Comparison of ENCODE assay signal across 8 mouse cellular contexts in the genomic region with DNA sequence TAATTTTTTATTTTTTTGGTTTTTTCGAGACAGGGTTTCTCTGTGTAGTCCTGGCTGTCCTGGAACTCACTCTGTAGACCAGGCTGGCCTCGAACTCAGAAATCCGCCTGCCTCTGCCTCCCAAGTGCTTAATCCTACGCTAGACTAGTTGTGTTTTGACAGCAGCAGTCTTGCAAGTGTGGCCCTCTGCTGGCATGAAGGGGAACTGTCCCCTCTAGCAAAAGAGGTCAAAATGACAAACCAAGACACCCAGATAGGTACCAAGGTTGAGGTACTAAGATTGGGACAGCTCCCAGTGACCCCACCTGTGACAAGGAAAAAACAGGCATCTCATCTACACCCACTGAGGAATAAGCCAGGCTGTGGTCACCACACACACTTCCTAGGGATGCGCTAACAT. TPM values are rescaled to one million over a fixed set of nuclear protein-coding genes. Genes with fewer than 3 reads are reported as not detected.
DNase-seq lines count a peak whose midpoint lies in the region; ATAC-seq and TF ChIP-seq lines count a peak whose summit lies in the region.
"Not testable (repeated sequence)": the region's sequence is repeated elsewhere in the genome, so short reads cannot be mapped to it uniquely, and the experiment has no call there.

No protein-coding gene starts in this region.

- WGBS in heart, postnatal 0 days: 89% methylated on average over 5 of the region's 5 CpGs

- H3K27ac ChIP-seq in cortical plate, adult 2 months (ENCODE audit: insufficient read depth, low read length); heart, postnatal 0 days (ENCODE audit: low read depth): not testable (repeated sequence)

- not testable (repeated sequence) for ATAC-seq in heart, postnatal 0 days (ENCODE audit: insufficient read depth, low read depth)

- not testable (repeated sequence) for H3K9ac ChIP-seq in heart, postnatal 0 days (replicated peaks; ENCODE audit: low read depth, low read length)

- not testable (repeated sequence) for TF ChIP-seq POLR2A in cortical plate, adult 2 months (IDR thresholded peaks at IDR 0.05; ENCODE audit: extremely low read depth, insufficient read depth, low read length)

- not testable (repeated sequence) for H3K27me3 ChIP-seq in heart, postnatal 0 days (ENCODE audit: control insufficient read depth, insufficient read depth, low read length)

- DNase-seq in CD4-positive helper T cell, adult 2 months (ENCODE audit: low read depth, low spot score): peak; percentile 59
- DNase-seq in WW6 (ENCODE audit: low read depth, low spot score): peak; percentile 47
- DNase-seq in heart, postnatal 0 days (ENCODE audit: low spot score): not testable (repeated sequence)
- peak; percentile 48 to 50 for DNase-seq in kidney, postnatal 4 days
- peak; percentile 39 for DNase-seq in lung, postnatal 25 days (ENCODE audit: low spot score)
- DNase-seq in spleen, adult 12 weeks (ENCODE audit: low spot score): peak; percentile 22
- peak; percentile 58 for DNase-seq in thymus, postnatal 25 days

- not testable (repeated sequence) for H3K4me3 ChIP-seq in cortical plate, adult 2 months (ENCODE audit: insufficient read depth, low read length); heart, postnatal 0 days (ENCODE audit: low read depth, low read length)

- not testable (repeated sequence) for H3K9me3 ChIP-seq in heart, postnatal 0 days (replicated peaks; ENCODE audit: control insufficient read depth, low read length)

- not testable (repeated sequence) for H3K4me2 ChIP-seq in heart, postnatal 0 days (ENCODE audit: low read depth, low read length)

- peaks cover 56% of the 10 kb centered on the region for H3K36me3 ChIP-seq in heart, postnatal 0 days (replicated peaks; ENCODE audit: control insufficient read depth, insufficient read depth, low read length)

- not testable (repeated sequence) for TF ChIP-seq EP300 in heart, postnatal 0 days (IDR thresholded peaks at IDR 0.05; ENCODE audit: low read depth)

- TF ChIP-seq CTCF in cortical plate, adult 2 months (IDR thresholded peaks at IDR 0.05; ENCODE audit: extremely low read depth, insufficient read depth, low read length): peak; percentile 18; the same call in 1 of the 2 replicates
- TF ChIP-seq CTCF in heart, postnatal 0 days (IDR thresholded peaks at IDR 0.05; ENCODE audit: low read depth): peak; percentile 55

- not testable (repeated sequence) for H3K4me1 ChIP-seq in cortical plate, adult 2 months (ENCODE audit: control insufficient read depth, insufficient read depth, low read length); heart, postnatal 0 days (ENCODE audit: control insufficient read depth, insufficient read depth)

RNA-seq across cellular contexts. Expression of a gene that starts 12.2 kb away (rescaled TPM):
- 72.4 and 73.4 TPM in 2 replicates for polyA plus RNA-seq in cortical plate, adult 2 months (2012; rRNA removed)
- 58.8 and 90.6 TPM in 2 replicates for total RNA-seq in heart, postnatal 0 days (2014; rRNA removed; ENCODE audit: low replicate concordance)
- 31.1 and 32.4 TPM in 2 replicates for polyA plus RNA-seq in heart, postnatal 0 days (2015; fragmentation: Nextera tagmentation; extraction: Ambion mirVana)
